In genomic region chr3:159034806-159035205, GRCm38 (mm10) we compare ENCODE assay signal across 21 mouse cellular contexts.
DNase-seq lines count a peak whose midpoint lies in the region; TF ChIP-seq lines count a peak whose summit lies in the region.
"Had no signal": no experiment of that assay in that cellular context is flagged by ENCODE, and none has a peak within 500 bp of the region (broad histone marks: within the 10 kb centered on the region; RNA-seq: fewer than 3 reads in every experiment).

No protein-coding gene starts in this region.

- H3K4me1 ChIP-seq in cortical plate, adult 2 months (ENCODE audit: control insufficient read depth, insufficient read depth, low read length) = peaks cover 5% of the 10 kb centered on the region
- no peaks in the 10 kb centered on the region for H3K4me1 ChIP-seq in heart, adult 2 months (ENCODE audit: control insufficient read depth, insufficient read depth, low read length)
- H3K4me1 ChIP-seq: embryonic facial prominence, embryonic 12.5 days; heart, embryonic 13.5 days; hindbrain, embryonic 15.5 days; midbrain, embryonic 13.5 days; neural tube, embryonic 15.5 days had no signal

- no peaks in the 10 kb centered on the region for H3K27me3 ChIP-seq in heart, adult 2 months (ENCODE audit: control insufficient read depth, insufficient read depth, low read length)
- H3K27me3 ChIP-seq: embryonic facial prominence, embryonic 12.5 days; heart, embryonic 13.5 days; hindbrain, embryonic 15.5 days; midbrain, embryonic 13.5 days; neural tube, embryonic 15.5 days; Patski had no signal

- no peak for TF ChIP-seq POLR2A in cortical plate, adult 2 months (IDR thresholded peaks at IDR 0.05; ENCODE audit: extremely low read depth, insufficient read depth, low read length)
- TF ChIP-seq POLR2A in heart, adult 2 months (IDR thresholded peaks at IDR 0.05; ENCODE audit: insufficient read depth, low read depth, low read length) = no peak

- 40% methylated on average over 4 of the region's 4 CpGs for WGBS in heart, adult 2 months

- TF ChIP-seq CTCF in cortical plate, adult 2 months (IDR thresholded peaks at IDR 0.05; ENCODE audit: extremely low read depth, insufficient read depth, low read length) = 0 out of 2 replicates have a peak, but pooled peaks have one; percentile 11
- no peak for TF ChIP-seq CTCF in heart, adult 2 months (IDR thresholded peaks at IDR 0.05)

- no peak overlapping the region for H3K9ac ChIP-seq in heart, adult 2 months (ENCODE audit: low read depth, low read length)
- H3K9ac ChIP-seq: embryonic facial prominence, embryonic 12.5 days; heart, embryonic 13.5 days; hindbrain, embryonic 15.5 days; lung, embryonic 14.5 days; midbrain, embryonic 13.5 days; neural tube, embryonic 15.5 days had no signal

- peak overlapping the region; percentile 76 for H3K27ac ChIP-seq in cortical plate, adult 2 months (ENCODE audit: insufficient read depth, low read length)
- H3K27ac ChIP-seq in heart, adult 2 months = no peak overlapping the region
- H3K27ac ChIP-seq: embryonic facial prominence, embryonic 12.5 days; heart, embryonic 13.5 days; hindbrain, embryonic 15.5 days; kidney, postnatal 0 days; midbrain, embryonic 13.5 days; neural tube, embryonic 15.5 days had no signal

- H3K4me3 ChIP-seq in cortical plate, adult 2 months (ENCODE audit: insufficient read depth, low read length) = no peak overlapping the region
- H3K4me3 ChIP-seq in heart, adult 2 months = no peak overlapping the region
- H3K4me3 ChIP-seq: embryonic facial prominence, embryonic 12.5 days; heart, embryonic 13.5 days; hindbrain, embryonic 15.5 days; midbrain, embryonic 13.5 days; neural tube, embryonic 15.5 days had no signal

- DNase-seq in frontal cortex, postnatal 10 days (ENCODE audit: low spot score in 2 of 2) = peak; percentile 16 to 29
- peak; percentile 55 to 62 for DNase-seq in left cerebral cortex, adult 18-20 months (ENCODE audit: low spot score in 2 of 2)
- peak; percentile 64 to 71 for DNase-seq in right cerebral cortex, adult 2 months (ENCODE audit: low spot score in 2 of 2)
- DNase-seq in heart, adult 2 months = no peak
- no peak for DNase-seq in thymus, postnatal 10 days (ENCODE audit: low spot score in 2 of 2)
- no peak for DNase-seq in heart, adult 9 months (ENCODE audit: low spot score in 2 of 2)
- DNase-seq: adrenal gland, postnatal 14 days; cerebellum, adult 2 months; gastrocnemius, postnatal 25 days; heart, postnatal 36 days; kidney, adult 11 months; lung, embryonic 14.5 days; thymus, adult 18-20 months had no signal

- H3K36me3 ChIP-seq in heart, adult 2 months (ENCODE audit: control insufficient read depth, insufficient read depth, low read length) = no peaks in the 10 kb centered on the region
- H3K36me3 ChIP-seq: embryonic facial prominence, embryonic 12.5 days; heart, embryonic 13.5 days; hindbrain, embryonic 15.5 days; midbrain, embryonic 13.5 days; neural tube, embryonic 15.5 days had no signal

- H3K79me2 ChIP-seq in heart, adult 2 months (replicated peaks; ENCODE audit: control insufficient read depth, insufficient read depth, low read length) = no peaks in the 10 kb centered on the region

- TF ChIP-seq EP300 in heart, adult 2 months (IDR thresholded peaks at IDR 0.05; ENCODE audit: insufficient read depth, low read depth, low read length) = no peak

- intact Hi-C loops in heart, adult 2 months (cut with DNase I) = no loop called here

Comparison
In these comparisons a context has a peak if more than half of its experiments do, and no peak if none do; other contexts are left out.
1. DNase-seq: peak in frontal cortex, postnatal 10 days (2 of 2), left cerebral cortex, adult 18-20 months (2 of 2) and right cerebral cortex, adult 2 months (2 of 2); none in heart, adult 2 months (0 of 2), thymus, postnatal 10 days (0 of 2) and heart, adult 9 months (0 of 2).